Mouse (Mus musculus): ENCODE results near the gene Rnf181.

Gene Rnf181

GRCm38 (mm10) chr6:72385258-72385657, 18.5 kb upstream of the Rnf181 start:
- no peak for DNase-seq (ENCODE audit: low read depth, low spot score)

GRCm38 (mm10) chr6:72383952-72384351, 17.2 kb upstream of the Rnf181 start:
- no peak for DNase-seq (ENCODE audit: low read depth, low spot score)

- peak; percentile 53 for DNase-seq (ENCODE audit: low read depth, low spot score)
Measured at GRCm38 (mm10) chr6:72383142-72383820, 16.5 kb upstream of the Rnf181 start.

- DNase-seq (ENCODE audit: low read depth, low spot score): no peak
Measured at GRCm38 (mm10) chr6:72382494-72382893, 15.7 kb upstream of the Rnf181 start.

- peak; percentile 51 for DNase-seq (ENCODE audit: low read depth, low spot score)
Measured at GRCm38 (mm10) chr6:72380131-72380770, 13.5 kb upstream of the Rnf181 start, which contains the start of gene Vamp5. Vamp5 (minus strand) TSS chr6:72380468.

- DNase-seq (ENCODE audit: low read depth, low spot score): no peak
Measured at GRCm38 (mm10) chr6:72379377-72380130, 12.8 kb upstream of the Rnf181 start.

GRCm38 (mm10) chr6:72378510-72379234, 11.9 kb upstream of the Rnf181 start:
- DNase-seq (ENCODE audit: low read depth, low spot score): no peak

- no peak for DNase-seq (ENCODE audit: low read depth, low spot score)
Measured at GRCm38 (mm10) chr6:72374820-72375563, 8.2 kb upstream of the Rnf181 start.

GRCm38 (mm10) chr6:72374206-72374605, 7.5 kb upstream of the Rnf181 start:
- DNase-seq (ENCODE audit: low read depth, low spot score): no peak

GRCm38 (mm10) chr6:72373184-72373583, 6.4 kb upstream of the Rnf181 start:
- DNase-seq (ENCODE audit: low read depth, low spot score): no peak

- DNase-seq (ENCODE audit: low read depth, low spot score): peak; percentile 61
Measured at GRCm38 (mm10) chr6:72371571-72371970, 4.8 kb upstream of the Rnf181 start.

GRCm38 (mm10) chr6:72371147-72371546, 4.4 kb upstream of the Rnf181 start:
- peak; percentile 83 for DNase-seq (ENCODE audit: low read depth, low spot score)

GRCm38 (mm10) chr6:72370091-72370490, 3.3 kb upstream of the Rnf181 start:
- no peak for DNase-seq (ENCODE audit: low read depth, low spot score)

- DNase-seq (ENCODE audit: low read depth, low spot score): no peak
Measured at GRCm38 (mm10) chr6:72369557-72369956, 2.8 kb upstream of the Rnf181 start.

- no peak for DNase-seq (ENCODE audit: low read depth, low spot score)
Measured at GRCm38 (mm10) chr6:72367460-72367974, 761 bp upstream of the Rnf181 start.

- DNase-seq (ENCODE audit: low read depth, low spot score): no peak
Measured at GRCm38 (mm10) chr6:72366304-72366703, 452 bp downstream of the Rnf181 start.

GRCm38 (mm10) chr6:72364985-72365384, 1.8 kb downstream of the Rnf181 start:
- DNase-seq (ENCODE audit: low read depth, low spot score): no peak

- no peak for DNase-seq (ENCODE audit: low read depth, low spot score)
Measured at GRCm38 (mm10) chr6:72364009-72364408, 2.7 kb downstream of the Rnf181 start.

GRCm38 (mm10) chr6:72362132-72363028, 4.4 kb downstream of the Rnf181 start:
- peak; percentile 99 for DNase-seq (ENCODE audit: low read depth, low spot score)

- no peak for DNase-seq (ENCODE audit: low read depth, low spot score)
Measured at GRCm38 (mm10) chr6:72361121-72361551, 5.6 kb downstream of the Rnf181 start.

All from brain, adult 2 months (tissue).